Mouse (Mus musculus): ENCODE measurements at regions not wholly inside any gene's neighbourhood (a gene's known extent, or its start where the extent isn't known, plus 50 kb on each side); places are given as distances from the start of the nearest gene placed in this dataset.

- TF ChIP-seq CTCF (IDR thresholded peaks at IDR 0.05) (no peak), EP300 (IDR thresholded peaks at IDR 0.05) (no peak)
Observed at GRCm38 (mm10) chr1:35109801-35110200, 260.0 kb downstream of the Plekhb2 start.

Data from lung, postnatal 0 days (tissue).